Mouse (Mus musculus): Measurements from ENCODE around the gene Ldlrad3. TPM values are rescaled to one million over a fixed set of nuclear protein-coding genes. Genes with fewer than 3 reads are reported as not detected.

Gene Ldlrad3
- total and polyA plus RNA-seq, 3 experiments: 3.5 to 6.1 TPM; not detected in 1

DNA sequence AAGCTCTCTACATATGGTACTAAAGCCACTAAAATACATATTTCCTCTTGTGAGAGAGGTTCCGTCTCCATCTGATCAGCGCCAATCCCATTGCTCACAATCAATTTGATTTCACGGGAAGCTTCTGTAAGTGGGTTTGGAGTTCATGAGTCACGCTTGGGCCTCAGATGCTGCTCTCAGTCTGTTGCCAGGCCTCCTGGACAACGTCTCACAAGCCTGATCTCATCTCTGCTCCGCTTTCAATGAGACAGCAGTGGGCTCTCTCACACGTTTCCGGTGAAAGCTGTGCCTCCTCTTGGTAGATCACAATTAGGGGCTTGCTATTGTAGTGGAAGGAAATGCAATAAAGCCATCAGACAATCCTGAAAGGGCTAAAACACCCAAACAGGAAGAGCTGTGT is 10.5 kb upstream of the Ldlrad3 start:
- TF ChIP-seq NELFE (IDR thresholded peaks at IDR 0.05; ENCODE audit: low read depth, low read length): no peak
- no peak for TF ChIP-seq NRF1 (IDR thresholded peaks at IDR 0.05; ENCODE audit: insufficient read depth, low read depth, low read length, poor library complexity, severe bottlenecking)
- no peak for TF ChIP-seq UBTF (IDR thresholded peaks at IDR 0.05; ENCODE audit: borderline replicate concordance, insufficient read depth, low read depth, low read length)
- no peak for TF ChIP-seq RCOR1 (IDR thresholded peaks at IDR 0.05; ENCODE audit: low read depth, low read length)
- TF ChIP-seq MAZ (IDR thresholded peaks at IDR 0.05; ENCODE audit: low read depth, low read length): no peak
- no peak for TF ChIP-seq MAX (IDR thresholded peaks at IDR 0.05; ENCODE audit: low read length)
- no peak for TF ChIP-seq POLR2AphosphoS2 (IDR thresholded peaks at IDR 0.05; ENCODE audit: low read length)
- no peak for TF ChIP-seq ZNF384 (IDR thresholded peaks at IDR 0.05; ENCODE audit: low read depth, low read length)
- TF ChIP-seq POLR2A (IDR thresholded peaks at IDR 0.05; ENCODE audit: control insufficient read depth in 1 of 2, insufficient read depth in 1 of 2, low read depth in 1 of 2, low read length in 2 of 2, poor library complexity in 1 of 2): no peak
- TF ChIP-seq POLR2AphosphoS5 (IDR thresholded peaks at IDR 0.05; ENCODE audit: borderline replicate concordance, low read depth, low read length): no peak
- no peak for TF ChIP-seq MEF2A (IDR thresholded peaks at IDR 0.05; ENCODE audit: extremely low read depth, insufficient replicate concordance, low read depth, low read length, poor library complexity, severe bottlenecking)
- TF ChIP-seq MAFK (IDR thresholded peaks at IDR 0.05; ENCODE audit: borderline replicate concordance, low read depth, low read length): no peak
- TF ChIP-seq ETS1 (IDR thresholded peaks at IDR 0.05; ENCODE audit: low read depth, low read length): no peak
- TF ChIP-seq BHLHE40 (IDR thresholded peaks at IDR 0.05; ENCODE audit: borderline replicate concordance, low read depth, low read length): no peak
- H3K79me2 ChIP-seq (ENCODE audit: control insufficient read depth, insufficient read depth, low read length, poor library complexity): no peaks in the 10 kb centered on the region
- H3K27ac ChIP-seq (ENCODE audit: control insufficient read depth, low read depth, low read length): no peak overlapping the region
- peaks cover 0 to 18% of the 10 kb centered on the region in 2 experiments; a peak in 2 of 4 replicates for H3K36me3 ChIP-seq (ENCODE audit: control insufficient read depth in 1 of 2, insufficient read depth in 2 of 2, low read length in 2 of 2)
- H3K4me1 ChIP-seq (ENCODE audit: control insufficient read depth in 1 of 2, insufficient read depth in 2 of 2, low read length in 2 of 2): peaks cover 0 to 16% of the 10 kb centered on the region in 2 experiments; a peak in 3 of 4 replicates
- H3K27me3 ChIP-seq (ENCODE audit: control insufficient read depth in 1 of 2, insufficient read depth in 2 of 2, low read length in 2 of 2): no peaks in the 10 kb centered on the region
- no peak for DNase-seq (ENCODE audit: low read depth, low spot score)
- no peak overlapping the region for H3K9ac ChIP-seq (ENCODE audit: control insufficient read depth, low read depth, low read length, poor library complexity, severe bottlenecking)
- no peak overlapping the region for H3K4me3 ChIP-seq (ENCODE audit: control insufficient read depth in 1 of 2, insufficient read depth in 1 of 2, low read depth in 2 of 2, low read length in 2 of 2)
- H3K9me3 ChIP-seq (replicated peaks; ENCODE audit: insufficient read depth, low read length): no peaks in the 10 kb centered on the region

- no peaks in the 10 kb centered on the region for H3K27me3 ChIP-seq (ENCODE audit: control insufficient read depth in 1 of 2, insufficient read depth in 2 of 2, low read length in 2 of 2)
- no peak overlapping the region for H3K9ac ChIP-seq (ENCODE audit: control insufficient read depth, low read depth, low read length, poor library complexity, severe bottlenecking)
- peak; percentile 13; the same call in 1 of the 2 replicates for TF ChIP-seq ETS1 (IDR thresholded peaks at IDR 0.05; ENCODE audit: low read depth, low read length)
- 0 out of 2 replicates have a peak, but pooled peaks have one; percentile 21 for TF ChIP-seq MEF2A (IDR thresholded peaks at IDR 0.05; ENCODE audit: extremely low read depth, insufficient replicate concordance, low read depth, low read length, poor library complexity, severe bottlenecking)
- no peak for TF ChIP-seq ELF1 (IDR thresholded peaks at IDR 0.05; ENCODE audit: low read depth, low read length)
- peaks cover 0 to 16% of the 10 kb centered on the region in 2 experiments; a peak in 3 of 4 replicates for H3K4me1 ChIP-seq (ENCODE audit: control insufficient read depth in 1 of 2, insufficient read depth in 2 of 2, low read length in 2 of 2)
- peaks cover 0 to 18% of the 10 kb centered on the region in 2 experiments; a peak in 2 of 4 replicates for H3K36me3 ChIP-seq (ENCODE audit: control insufficient read depth in 1 of 2, insufficient read depth in 2 of 2, low read length in 2 of 2)
- H3K27ac ChIP-seq (ENCODE audit: control insufficient read depth, low read depth, low read length): no peak overlapping the region
- no peak overlapping the region for H3K4me3 ChIP-seq (ENCODE audit: control insufficient read depth in 1 of 2, insufficient read depth in 1 of 2, low read depth in 2 of 2, low read length in 2 of 2)
- no peaks in the 10 kb centered on the region for H3K79me2 ChIP-seq (ENCODE audit: control insufficient read depth, insufficient read depth, low read length, poor library complexity)
- no peaks in the 10 kb centered on the region for H3K9me3 ChIP-seq (replicated peaks; ENCODE audit: insufficient read depth, low read length)
- DNase-seq (ENCODE audit: low read depth, low spot score): peak; percentile 26
These were observed 9.3 kb upstream of the Ldlrad3 start for GRCm38 (mm10) chr2:102195494-102195893.
